Mouse (Mus musculus) intestine, postnatal 0 days (tissue): ENCODE data around the gene Ift20. TPM values are rescaled to one million over a fixed set of nuclear protein-coding genes. Genes with fewer than 3 reads are reported as not detected.

Experiments
- ATAC-seq: fragments of 200-750 bp; cut with Nextera tagmentation; 2 replicates; pipeline ENCODE4 v1.8.0; 2017; ENCODE audit warnings: mild to moderate bottlenecking, moderate TSS enrichment, moderate library complexity
- H3K27ac ChIP-seq: fragments of 300-500 bp; sonication (generic); 2 replicates; pipeline ENCODE4 v1.5.1; 2014; ENCODE audit warnings: mild to moderate bottlenecking, low read depth, low read length, moderate library complexity
- H3K27me3 ChIP-seq: fragments of 300-500 bp; sonication (generic); replicated peaks from 2 replicates; pipeline ENCODE4 v1.6.1; 2014; ENCODE audit warnings: low read length, mixed read lengths; ENCODE audit not compliant: control insufficient read depth, insufficient read depth
- H3K36me3 ChIP-seq: fragments of 300-500 bp; sonication (generic); 2 replicates; pipeline ENCODE4 v1.6.1; 2014; ENCODE audit warnings: mild to moderate bottlenecking, moderate library complexity; ENCODE audit not compliant: control insufficient read depth, insufficient read depth
- H3K4me1 ChIP-seq: fragments of 300-500 bp; sonication (generic); replicated peaks from 2 replicates; pipeline ENCODE4 v1.6.1; 2014; ENCODE audit warnings: antibody characterized with exemption, low read length, mixed read lengths; ENCODE audit not compliant: control insufficient read depth, insufficient read depth
- H3K4me2 ChIP-seq: fragments of 300-500 bp; sonication (generic); replicated peaks from 2 replicates; pipeline ENCODE4 v1.6.1; 2014; ENCODE audit warnings: low read depth, mild to moderate bottlenecking, moderate library complexity
- H3K4me3 ChIP-seq: fragments of 300-500 bp; sonication (generic); 2 replicates; pipeline ENCODE4 v1.5.1; 2014; ENCODE audit warnings: low read depth, low read length
- H3K9ac ChIP-seq: fragments of 300-500 bp; sonication (generic); 2 replicates; pipeline ENCODE4 v1.6.1; 2014; ENCODE audit warnings: mild to moderate bottlenecking, low read depth, low read length
- H3K9me3 ChIP-seq: fragments of 300-500 bp; sonication (generic); 2 replicates; pipeline ENCODE4 v1.6.1; 2016; ENCODE audit warnings: mixed run types; ENCODE audit not compliant: control insufficient read depth
- CTCF ChIP-seq: sonication (generic); IDR thresholded peaks from 2 replicates; pipeline ENCODE4 v1.5.1; 2016; ENCODE audit warnings: low read depth, mild to moderate bottlenecking, control low read depth, antibody characterized with exemption, moderate library complexity
- WGBS: fragments of 180-500 bp; shearing (Covaris S2); extraction: QIAGEN DNeasy Blood & Tissue Kit; methylation state at CpG from one replicate; pipeline ENCODE4 v1.1.7; 2014; 5-methylcytosine and 5-hydroxymethylcytosine counted together
- polyA plus RNA-seq: library from polyadenylated mRNA; unstranded; fragments of >200 nt; fragmentation: Nextera tagmentation; extraction: Ambion mirVana; gene quantifications from 2 replicates; pipeline ENCODE4 v1.2.1, GENCODE M21; 2015

Ift20 gene
- 221 and 222 TPM in 2 replicates for polyA plus RNA-seq

- peak within 1 kb of the TSS; percentile 87 for H3K9ac ChIP-seq
- H3K4me2 ChIP-seq: peak within 1 kb of the TSS; percentile 83
- peak within 1 kb of the TSS; percentile 85 for H3K4me3 ChIP-seq
- H3K27ac ChIP-seq: peak within 1 kb of the TSS; percentile 97
- ATAC-seq: peak; percentile 93
- H3K9me3 ChIP-seq: no peaks in the 10 kb centered on the region
- H3K36me3 ChIP-seq: peaks cover 34% of the 10 kb centered on the region
- under 1% methylated on average over 52 of the region's 52 CpGs for WGBS
- H3K27me3 ChIP-seq: no peaks in the 10 kb centered on the region
- H3K4me1 ChIP-seq: peaks cover 12% of the 10 kb centered on the region
- no peak for TF ChIP-seq CTCF
These were observed at the start of gene Ift20, which contains the start of gene Tnfaip1 for GRCm38 (mm10) chr11:78536080-78536689. Gene Ift20 (plus strand): TSS chr11:78536361. Gene Tnfaip1 (minus strand): TSS chr11:78536332.

- no peaks in the 10 kb centered on the region for H3K36me3 ChIP-seq
- no peaks in the 10 kb centered on the region; the same call in 1 of the 2 replicates for H3K4me1 ChIP-seq
- H3K4me3 ChIP-seq: no peak overlapping the region
- no peaks in the 10 kb centered on the region for H3K9me3 ChIP-seq
- H3K27me3 ChIP-seq: peaks cover 53% of the 10 kb centered on the region
- no peak overlapping the region for H3K9ac ChIP-seq
- no peak overlapping the region for H3K27ac ChIP-seq
- H3K4me2 ChIP-seq: no peak overlapping the region
- TF ChIP-seq CTCF: peak; percentile 89
- WGBS: 3% methylated on average over 8 of the region's 8 CpGs
- ATAC-seq: no peak
These were observed 48.0 kb upstream of the Ift20 start for GRCm38 (mm10) chr11:78488168-78488567.

GRCm38 (mm10) chr11:78490781-78491241 is 45.4 kb upstream of the Ift20 start:
- H3K27ac ChIP-seq: no peak overlapping the region
- no peaks in the 10 kb centered on the region for H3K9me3 ChIP-seq
- H3K9ac ChIP-seq: no peak overlapping the region
- ATAC-seq: no peak
- no peaks in the 10 kb centered on the region for H3K36me3 ChIP-seq
- H3K4me2 ChIP-seq: peak overlapping the region; percentile 47
- H3K4me3 ChIP-seq: peak overlapping the region; percentile 26
- H3K4me1 ChIP-seq: no peaks in the 10 kb centered on the region; the same call in 1 of the 2 replicates
- WGBS: 10% methylated on average over 48 of the region's 48 CpGs
- peak; percentile 66 for TF ChIP-seq CTCF
- H3K27me3 ChIP-seq: peaks cover 68% of the 10 kb centered on the region

DNA sequence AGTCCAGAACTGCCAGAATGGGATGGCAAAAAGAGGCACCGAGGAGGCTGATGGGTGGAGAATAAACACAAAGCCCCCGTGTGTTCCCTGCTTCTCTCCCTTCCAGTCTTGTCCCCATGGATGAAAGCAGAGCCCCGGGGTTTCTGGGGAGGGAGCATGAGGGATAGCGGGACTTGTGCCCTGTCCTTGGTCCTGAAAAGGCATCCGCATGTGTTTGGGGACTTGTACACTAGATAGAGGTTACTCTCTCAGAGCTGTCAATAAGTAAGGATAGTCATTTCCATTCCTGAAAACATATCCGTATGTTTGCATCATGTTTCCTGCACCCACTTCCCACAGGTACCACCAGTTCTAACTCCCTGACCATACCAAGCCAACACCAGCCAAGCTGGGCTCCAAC is 40.3 kb upstream of the Ift20 start:
- TF ChIP-seq CTCF: no peak
- H3K36me3 ChIP-seq: no peaks in the 10 kb centered on the region
- whole genome bisulfite sequencing: 5% methylated on average over 6 of the region's 6 CpGs
- H3K9me3 ChIP-seq: no peaks in the 10 kb centered on the region
- no peak overlapping the region for H3K4me2 ChIP-seq
- H3K27me3 ChIP-seq: peaks cover 58% of the 10 kb centered on the region
- ATAC-seq: no peak
- H3K27ac ChIP-seq: no peak overlapping the region
- H3K9ac ChIP-seq: no peak overlapping the region
- no peaks in the 10 kb centered on the region; the same call in 1 of the 2 replicates for H3K4me1 ChIP-seq
- no peak overlapping the region for H3K4me3 ChIP-seq

DNA sequence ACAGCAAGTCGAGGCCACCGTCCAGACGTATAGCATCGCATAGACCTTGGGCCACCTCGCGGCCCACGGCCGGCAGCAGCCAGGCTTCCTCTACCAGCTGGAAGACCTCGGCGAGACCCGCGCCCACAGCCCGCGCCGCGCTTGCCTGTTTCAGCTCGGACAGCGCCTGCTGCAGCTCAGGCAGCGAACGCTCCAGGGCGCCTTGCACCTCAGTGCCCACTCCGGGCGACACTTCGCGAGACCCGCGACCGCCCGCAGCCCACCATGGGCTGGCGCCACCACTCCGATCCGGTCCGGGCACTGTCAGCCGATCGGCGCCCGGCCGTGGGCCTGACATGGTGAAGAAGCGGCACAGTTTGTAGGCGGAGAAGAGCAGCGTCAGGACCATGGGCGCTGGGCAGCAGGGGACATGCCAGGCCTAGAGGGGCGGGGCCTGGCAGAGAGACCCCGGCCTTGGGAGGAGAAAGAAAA is 39.1 kb upstream of the Ift20 start:
- no peaks in the 10 kb centered on the region; the same call in 1 of the 2 replicates for H3K4me1 ChIP-seq
- H3K9me3 ChIP-seq: no peaks in the 10 kb centered on the region
- H3K27ac ChIP-seq: no peak overlapping the region
- no peaks in the 10 kb centered on the region for H3K36me3 ChIP-seq
- TF ChIP-seq CTCF: 0 out of 2 replicates have a peak, but pooled peaks have one; percentile 7
- under 1% methylated on average over 44 of the region's 44 CpGs for WGBS
- H3K4me3 ChIP-seq: peak overlapping the region; percentile 35
- 0 out of 2 replicates have a peak, but pooled peaks have one; percentile 7 for ATAC-seq
- H3K27me3 ChIP-seq: peaks cover 48% of the 10 kb centered on the region
- H3K9ac ChIP-seq: no peak overlapping the region
- peak overlapping the region; percentile 68 for H3K4me2 ChIP-seq
